Mouse (Mus musculus): ENCODE data around the gene Col23a1. TPM values are rescaled to one million over a fixed set of nuclear protein-coding genes. Genes with fewer than 3 reads are reported as not detected.

Gene Col23a1
- total RNA-seq, 2 experiments from 2014 or later, result 2.6 to 7.0 TPM

GRCm38 (mm10) chr11:51377199-51377598 is 87.5 kb downstream of the Col23a1 start:
- no peak for DNase-seq

GRCm38 (mm10) chr11:51388892-51389340 is 99.2 kb downstream of the Col23a1 start:
- no peak for DNase-seq

GRCm38 (mm10) chr11:51389763-51390162 is 100.0 kb downstream of the Col23a1 start:
- no peak for DNase-seq

DNA sequence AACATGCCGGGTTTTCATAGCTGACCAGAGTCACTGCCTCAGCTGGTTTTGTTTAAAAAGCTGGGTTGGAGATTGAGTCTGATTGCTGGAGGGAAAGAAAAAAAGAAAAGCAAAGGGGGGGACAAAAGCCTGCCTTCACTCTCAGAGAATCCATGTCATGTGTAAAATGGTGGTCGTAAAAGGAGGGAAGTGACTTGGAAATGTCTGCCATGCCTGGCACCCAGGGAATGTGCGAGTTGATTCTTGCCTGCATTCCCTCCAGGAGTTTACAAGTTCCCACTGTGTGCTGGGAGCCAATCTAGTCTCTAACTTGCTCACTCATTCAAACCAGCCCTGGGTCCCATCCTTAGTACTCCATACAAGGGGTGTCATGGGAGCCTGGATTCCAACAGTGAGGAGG is 100.8 kb downstream of the Col23a1 start:
- no peak for DNase-seq

GRCm38 (mm10) chr11:51391548-51391947 is 101.8 kb downstream of the Col23a1 start:
- DNase-seq, result no peak

- no peak for DNase-seq
Observed at GRCm38 (mm10) chr11:51394301-51394865, 104.7 kb downstream of the Col23a1 start.

- DNase-seq, result no peak
Observed at GRCm38 (mm10) chr11:51396451-51396850, 106.7 kb downstream of the Col23a1 start.

DNA sequence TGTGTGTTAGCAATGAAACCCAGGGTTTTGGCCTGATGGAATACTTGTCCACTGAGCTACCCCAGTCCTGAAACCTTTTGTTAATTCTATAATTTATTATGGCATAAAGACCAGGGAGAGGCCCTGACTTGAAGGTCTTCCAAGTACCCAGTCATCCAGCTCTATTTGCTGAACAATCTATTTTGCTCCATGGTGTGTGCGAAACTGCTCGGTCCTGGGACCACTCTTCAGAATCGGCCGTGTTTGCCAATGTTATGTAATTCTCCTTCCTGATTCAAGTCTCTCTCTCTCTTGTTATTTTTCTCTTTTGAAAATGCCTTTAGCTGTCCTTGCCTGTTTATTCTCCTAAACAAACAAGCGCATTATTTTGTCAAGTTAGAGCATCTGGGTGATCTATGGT is 108.4 kb downstream of the Col23a1 start:
- DNase-seq, result no peak

DNA sequence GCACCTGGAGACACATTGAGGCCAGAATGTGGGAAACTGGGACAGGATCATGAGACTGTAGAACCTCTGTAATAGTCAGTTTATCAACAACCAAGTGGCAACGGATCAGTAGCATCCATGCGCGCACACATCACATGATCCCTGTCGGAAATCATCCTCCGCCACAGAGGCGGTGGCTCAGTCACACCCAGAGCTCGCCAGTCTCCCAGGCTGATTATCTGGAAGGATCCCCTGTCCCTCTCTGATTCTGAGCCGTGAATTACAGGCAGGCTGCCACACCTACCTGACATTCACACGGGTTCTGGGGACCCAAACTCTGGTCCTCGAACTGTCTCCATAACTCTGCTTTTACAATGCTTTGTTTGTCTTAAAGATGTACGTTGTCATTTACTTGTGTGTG is 110.6 kb downstream of the Col23a1 start:
- DNase-seq, result no peak

DNA sequence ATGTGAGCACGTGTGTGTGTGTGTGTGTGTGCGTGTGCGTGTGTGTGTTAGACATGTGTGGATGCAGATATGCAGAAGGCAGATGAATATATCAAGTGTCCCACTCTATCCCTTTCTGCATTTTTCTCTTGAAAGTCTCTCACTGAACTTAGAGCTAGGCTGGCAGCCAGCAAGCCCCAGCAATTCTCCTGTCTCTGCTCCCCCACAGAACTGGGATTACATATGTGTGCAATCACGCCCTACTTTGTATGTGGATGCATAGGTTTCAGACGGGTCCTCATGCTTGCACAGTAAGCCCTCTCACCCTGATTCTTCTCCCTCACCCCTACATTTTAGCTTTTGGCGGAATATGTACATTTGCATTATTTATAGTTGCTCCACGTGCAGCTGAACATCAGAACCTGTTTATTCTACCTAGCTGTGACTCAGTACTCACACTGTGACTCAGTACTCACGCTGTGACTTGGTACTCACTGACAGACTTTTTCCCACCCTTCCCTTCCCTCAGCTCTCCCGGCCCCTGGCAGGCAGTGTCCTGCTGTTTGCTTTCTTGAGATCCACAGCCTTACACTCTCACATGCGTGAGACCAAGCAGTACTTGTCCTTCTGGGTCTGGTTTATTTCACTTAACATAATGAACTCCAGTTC is 111.9 kb downstream of the Col23a1 start:
- DNase-seq, result no peak

DNA sequence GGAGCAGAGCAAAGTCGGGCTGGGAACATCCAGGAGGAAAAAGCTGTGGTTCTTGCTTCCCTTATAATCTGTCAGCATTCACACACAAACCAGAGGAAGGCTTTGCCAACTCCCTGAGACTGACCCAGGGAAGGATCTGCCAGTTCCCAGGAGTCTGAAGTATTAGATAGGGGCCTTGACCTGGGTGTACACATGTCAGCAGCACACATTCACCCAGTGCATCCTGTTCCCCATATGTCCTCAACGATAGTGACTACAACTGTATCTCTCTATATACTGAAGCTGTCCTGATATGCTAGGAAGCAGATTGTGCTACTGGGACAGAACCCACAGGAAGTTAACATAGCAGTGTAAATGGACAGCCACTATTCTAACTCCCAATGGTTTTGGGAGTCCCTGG is 114.2 kb downstream of the Col23a1 start:
- DNase-seq, result no peak

DNA sequence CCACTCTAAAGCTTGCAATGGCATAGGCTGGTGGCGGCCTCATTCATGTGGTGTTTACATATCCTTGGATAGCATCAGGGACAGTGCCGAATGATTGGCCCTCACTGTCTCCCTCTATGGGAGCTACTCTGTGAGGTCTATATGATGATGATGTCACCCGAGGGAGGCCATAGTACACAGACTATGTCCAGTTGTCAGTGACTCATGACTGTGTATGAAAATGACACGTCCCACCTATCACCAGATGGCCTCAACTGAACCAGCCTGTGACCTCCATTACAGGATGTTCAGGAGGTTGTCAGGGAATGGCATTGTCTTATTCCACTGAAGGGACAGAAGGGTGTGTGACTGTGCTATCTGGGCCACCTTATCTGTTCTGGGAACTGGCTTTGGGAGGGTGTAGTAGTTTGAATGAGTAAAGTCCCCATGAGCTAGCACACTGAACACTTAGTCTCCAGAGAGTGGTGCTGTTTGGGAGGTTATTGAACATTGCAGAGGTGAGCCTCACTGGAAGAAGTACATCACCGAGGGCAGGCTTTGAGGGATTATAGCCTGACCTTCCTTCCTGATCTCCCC is 115.2 kb downstream of the Col23a1 start:
- no peak for DNase-seq

- no peak for DNase-seq
Observed at GRCm38 (mm10) chr11:51406531-51406930, 116.8 kb downstream of the Col23a1 start.

DNA sequence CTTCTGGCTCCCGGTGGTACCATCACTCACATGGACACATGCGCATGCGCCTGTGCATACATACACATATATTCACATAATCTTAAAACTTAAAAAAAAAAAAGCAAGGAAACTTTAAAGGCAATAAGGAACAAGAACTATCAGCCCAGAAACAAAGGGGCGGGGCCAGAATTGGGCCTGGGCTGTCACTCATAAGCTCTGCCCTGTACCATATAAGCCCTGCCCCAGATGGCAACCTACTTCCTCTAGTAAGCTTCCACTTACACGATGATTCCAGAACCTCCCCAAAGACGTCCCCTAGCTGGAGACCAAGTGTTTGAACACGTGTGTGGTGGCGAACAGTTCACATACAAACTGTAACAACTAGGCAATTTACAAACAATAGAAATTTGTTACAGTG is 117.6 kb downstream of the Col23a1 start:
- no peak for DNase-seq

- DNase-seq, result no peak
Observed at GRCm38 (mm10) chr11:51410771-51411170, 121.1 kb downstream of the Col23a1 start.

DNA sequence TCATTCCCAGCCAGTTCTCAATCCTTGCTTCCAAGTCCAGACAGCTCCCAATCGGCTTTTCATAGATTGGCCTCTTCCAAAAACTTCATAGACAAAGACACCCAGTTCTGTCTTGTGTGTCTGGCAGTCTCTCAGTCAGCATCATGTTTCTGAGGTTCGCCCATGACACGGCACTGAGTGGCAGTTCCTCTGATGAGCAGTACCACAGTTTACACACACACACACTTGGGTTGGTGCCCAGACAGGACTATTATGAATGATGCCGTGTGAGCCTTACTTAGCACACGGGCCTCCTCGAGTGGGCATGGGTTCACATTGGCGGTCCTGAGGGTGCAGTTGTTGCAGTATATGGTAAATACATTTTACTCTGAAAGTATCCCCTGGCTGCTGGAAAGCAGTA is 124.8 kb downstream of the Col23a1 start:
- DNase-seq, result no peak

DNA sequence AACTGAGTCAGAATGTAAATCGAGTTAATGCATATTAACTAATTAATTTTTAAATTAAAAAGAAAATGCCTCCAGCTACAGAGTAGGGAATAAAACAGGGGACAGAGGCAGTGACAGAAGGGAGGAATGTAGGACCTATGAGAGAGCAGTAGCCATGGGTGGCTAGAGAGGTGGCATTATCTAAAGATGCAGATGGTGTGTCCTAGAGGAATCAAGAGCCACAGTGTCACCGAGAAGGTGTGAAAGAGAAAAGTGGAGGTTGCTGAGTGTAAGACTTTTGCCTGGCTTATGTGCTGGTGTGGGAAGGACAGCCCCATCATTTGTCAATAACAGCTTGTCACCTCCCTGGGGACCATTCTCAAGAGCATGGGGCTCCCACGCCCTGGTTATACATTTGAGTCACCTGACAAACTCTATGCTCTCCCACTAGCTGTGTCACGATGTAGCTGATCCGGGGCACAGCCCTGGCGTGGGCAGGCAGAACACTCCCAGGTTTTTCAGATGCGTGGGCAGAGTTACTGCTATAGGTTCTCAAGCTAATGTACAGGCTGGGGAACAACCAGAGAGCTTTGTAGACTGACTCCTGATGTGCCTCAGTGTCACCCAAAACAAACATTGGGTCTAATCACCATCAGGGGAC is 125.4 kb downstream of the Col23a1 start:
- no peak for DNase-seq

GRCm38 (mm10) chr11:51418807-51419206 is 129.1 kb downstream of the Col23a1 start:
- DNase-seq, result no peak

GRCm38 (mm10) chr11:51421878-51422277 is 132.2 kb downstream of the Col23a1 start:
- DNase-seq, result no peak

GRCm38 (mm10) chr11:51422713-51423112 is 133.0 kb downstream of the Col23a1 start:
- DNase-seq, result no peak

GRCm38 (mm10) chr11:51426155-51426554 is 136.4 kb downstream of the Col23a1 start:
- no peak for DNase-seq

DNA sequence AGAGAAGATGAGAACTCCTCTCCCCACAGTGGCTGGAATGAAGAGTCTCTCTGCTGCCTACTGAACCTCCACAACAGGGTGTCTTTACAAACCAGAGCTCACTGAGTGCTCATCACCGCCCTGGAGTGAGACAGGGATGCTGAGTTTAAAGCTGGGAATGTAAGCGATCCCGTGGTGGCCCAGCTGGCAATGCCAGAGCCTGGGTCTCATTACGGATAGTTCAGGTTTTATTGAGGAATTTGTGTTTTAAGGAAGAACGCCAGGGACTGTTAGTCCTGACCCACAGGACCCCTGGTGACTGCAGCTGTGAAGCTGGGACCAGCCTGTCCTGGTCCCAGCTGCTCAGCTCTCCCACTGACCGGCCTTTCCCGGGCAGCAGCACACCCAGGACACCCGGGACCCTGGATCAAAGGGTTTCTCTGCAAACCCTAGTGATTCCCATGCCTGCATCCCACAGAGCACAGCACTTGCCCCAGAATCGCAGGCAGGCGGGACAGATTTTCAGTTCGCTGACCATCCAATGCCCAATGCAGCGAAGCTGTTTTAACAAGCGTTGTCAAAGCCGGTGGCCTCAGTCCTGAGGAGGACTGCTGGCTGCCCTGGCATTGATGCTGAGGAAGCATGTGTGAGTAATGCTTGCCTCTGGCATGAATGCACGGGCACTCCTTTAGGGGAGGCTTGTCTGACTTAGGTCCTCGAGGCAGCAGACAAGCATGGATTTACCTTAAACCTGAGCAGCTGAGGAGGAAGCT is 139.9 kb downstream of the Col23a1 start:
- DNase-seq, result no peak

DNA sequence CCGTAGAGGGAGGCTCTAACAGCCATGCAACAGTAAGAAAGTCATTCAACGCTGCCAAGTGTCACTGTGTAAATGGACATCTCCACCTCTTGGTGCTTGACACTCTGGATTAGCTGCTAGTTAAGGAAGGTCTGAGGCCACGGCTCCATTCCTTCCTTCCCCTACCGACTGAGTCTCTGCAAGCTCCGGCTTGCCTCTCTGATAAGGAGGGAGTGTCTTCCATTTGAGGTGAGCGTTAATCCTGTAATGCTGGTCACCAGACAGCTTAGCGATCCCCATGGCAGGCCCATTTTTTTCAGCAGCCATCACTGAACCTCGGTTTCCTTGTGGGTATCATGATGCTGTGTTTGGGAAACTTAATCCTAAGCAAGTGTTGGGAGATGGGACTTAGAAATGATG is 140.5 kb downstream of the Col23a1 start:
- DNase-seq, result no peak
